Mouse (Mus musculus) kidney, embryonic 14.5 days (tissue): Measurements from ENCODE around the gene Cacna1a. TPM values are rescaled to one million over a fixed set of nuclear protein-coding genes. Genes with fewer than 3 reads are reported as not detected.

Source experiments
- ATAC-seq: fragments of 200-750 bp; cut with Nextera tagmentation; 2 replicates; pipeline ENCODE4 v1.8.0; 2017; ENCODE audit warnings: moderate number of reproducible peaks, mild to moderate bottlenecking, moderate TSS enrichment, moderate library complexity; ENCODE audit not compliant: low FRiP score, low TSS enrichment
- H3K27ac ChIP-seq: fragments of 300-500 bp; sonication (generic); 2 replicates; pipeline ENCODE4 v1.5.1; 2014; ENCODE audit warnings: low read depth, mild to moderate bottlenecking, low read length, moderate library complexity, mixed read lengths
- H3K27me3 ChIP-seq: fragments of 300-500 bp; sonication (generic); 2 replicates; pipeline ENCODE4 v1.6.1; 2014; ENCODE audit warnings: mild to moderate bottlenecking, low read length; ENCODE audit not compliant: control insufficient read depth, insufficient read depth
- H3K36me3 ChIP-seq: fragments of 300-500 bp; sonication (generic); 2 replicates; pipeline ENCODE4 v1.6.1; 2014; ENCODE audit warnings: low read length, mixed read lengths; ENCODE audit not compliant: control insufficient read depth, insufficient read depth
- H3K4me1 ChIP-seq: fragments of 300-500 bp; sonication (generic); 2 replicates; pipeline ENCODE4 v1.6.1; 2014; ENCODE audit warnings: low read length, mixed read lengths; ENCODE audit not compliant: control insufficient read depth, insufficient read depth
- H3K4me2 ChIP-seq: fragments of 300-500 bp; sonication (generic); replicated peaks from 2 replicates; pipeline ENCODE4 v1.6.1; 2014; ENCODE audit warnings: low read depth, mild to moderate bottlenecking, low read length
- H3K4me3 ChIP-seq: fragments of 300-500 bp; sonication (generic); 2 replicates; pipeline ENCODE4 v1.5.1; 2014; ENCODE audit warnings: mild to moderate bottlenecking, low read length
- H3K9ac ChIP-seq: fragments of 300-500 bp; sonication (generic); 2 replicates; pipeline ENCODE4 v1.6.1; 2014; ENCODE audit warnings: low read depth, mild to moderate bottlenecking, low read length, moderate library complexity
- H3K9me3 ChIP-seq: fragments of 300-500 bp; sonication (generic); 2 replicates; pipeline ENCODE4 v1.6.1; 2016; ENCODE audit warnings: low read length; ENCODE audit not compliant: control insufficient read depth
- WGBS: fragments of 180-500 bp; shearing (Covaris S2); extraction: QIAGEN DNeasy Blood & Tissue Kit; methylation state at CpG from one replicate; pipeline ENCODE4 v1.1.7; 2014; 5-methylcytosine and 5-hydroxymethylcytosine counted together
- polyA plus RNA-seq: library from polyadenylated mRNA; unstranded; fragments of >200 nt; fragmentation: Nextera tagmentation; extraction: Ambion mirVana; gene quantifications from 2 replicates; pipeline ENCODE4 v1.2.1, GENCODE M21; 2014

Cacna1a gene
- polyA plus RNA-seq, 1 experiment from 2014 or later, result 4.4 TPM

DNA sequence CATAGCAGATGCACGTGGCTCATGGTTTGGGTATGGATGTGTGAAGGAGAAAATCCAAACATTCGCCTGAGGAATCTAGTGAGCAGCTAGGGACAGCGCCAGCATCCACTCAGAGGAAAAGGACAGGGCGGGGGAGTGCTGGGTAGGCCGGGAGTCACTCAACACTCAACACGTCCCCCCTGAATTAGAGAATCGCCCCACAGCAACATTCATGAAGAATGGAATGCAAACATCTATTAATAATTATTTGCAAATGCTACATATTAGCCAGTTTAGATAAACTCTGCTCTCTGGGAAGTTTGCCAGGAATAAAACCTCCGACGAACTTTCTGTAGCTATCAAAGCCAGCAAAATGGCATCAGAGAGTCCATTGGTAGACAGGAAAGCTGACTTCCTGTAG lies 533 bp downstream of the Cacna1a start:
- WGBS, result 53% methylated on average over 9 of the region's 9 CpGs
- Histone ChIP-seq H3K9me3 (no peaks in the 10 kb centered on the region), H3K4me3 (no peak overlapping the region), H3K4me2 (no peak overlapping the region), H3K36me3 (no peaks in the 10 kb centered on the region), H3K4me1 (no peaks in the 10 kb centered on the region), H3K9ac (no peak overlapping the region), H3K27ac (no peak overlapping the region), H3K27me3 (no peaks in the 10 kb centered on the region)
- ATAC-seq, result no peak

DNA sequence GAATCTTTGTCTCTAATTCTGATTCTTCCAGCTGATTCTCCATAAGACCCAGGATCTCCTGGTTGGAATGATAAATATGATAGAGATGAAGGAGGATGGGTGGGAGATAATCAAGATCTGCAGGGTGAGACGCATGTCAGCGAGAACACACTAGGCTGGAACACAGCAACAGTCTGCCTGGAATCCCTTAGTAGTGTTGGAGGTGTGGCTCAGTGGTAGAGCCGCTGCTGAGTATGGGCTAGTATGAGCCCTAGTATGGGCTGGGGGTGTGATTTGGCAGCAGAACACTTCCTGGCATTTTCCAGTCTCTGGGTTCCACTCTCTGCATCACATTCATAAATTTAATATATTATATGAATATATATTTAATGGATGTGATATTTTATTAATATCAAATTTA lies 933 bp downstream of the Cacna1a start:
- Histone ChIP-seq H3K27me3 (no peaks in the 10 kb centered on the region), H3K4me2 (no peak overlapping the region), H3K9me3 (no peaks in the 10 kb centered on the region), H3K27ac (no peak overlapping the region), H3K36me3 (no peaks in the 10 kb centered on the region), H3K9ac (no peak overlapping the region), H3K4me3 (no peak overlapping the region), H3K4me1 (no peaks in the 10 kb centered on the region)
- no peak for ATAC-seq
- 81% methylated on average over 3 of the region's 3 CpGs for WGBS

DNA sequence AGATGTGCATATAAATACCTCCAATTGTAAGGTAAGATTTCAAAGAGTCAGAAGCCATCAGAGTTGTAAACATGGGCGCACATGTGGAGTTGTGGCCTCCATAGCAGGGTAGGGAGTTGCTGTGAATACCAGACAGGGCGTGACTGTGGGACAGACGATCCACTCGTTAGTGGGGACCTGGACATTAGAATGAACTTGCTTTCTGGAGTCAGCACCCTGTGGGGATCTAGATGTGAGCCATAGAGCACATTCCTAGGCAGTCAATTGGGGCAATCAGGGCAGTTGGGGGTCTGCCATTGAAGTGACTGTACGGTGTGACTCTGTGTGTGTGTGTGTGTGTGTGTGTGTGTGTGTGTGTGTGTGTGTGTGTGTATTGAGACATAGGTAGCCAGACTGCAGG lies 3.4 kb downstream of the Cacna1a start:
- no peaks in the 10 kb centered on the region for H3K36me3 ChIP-seq
- H3K4me2 ChIP-seq, result no peak overlapping the region
- H3K4me3 ChIP-seq, result no peak overlapping the region
- 82% methylated on average over 5 of the region's 5 CpGs for WGBS
- H3K27ac ChIP-seq, result no peak overlapping the region
- ATAC-seq, result no peak
- H3K27me3 ChIP-seq, result no peaks in the 10 kb centered on the region
- H3K9ac ChIP-seq, result no peak overlapping the region
- H3K4me1 ChIP-seq, result no peaks in the 10 kb centered on the region
- H3K9me3 ChIP-seq, result no peaks in the 10 kb centered on the region

DNA sequence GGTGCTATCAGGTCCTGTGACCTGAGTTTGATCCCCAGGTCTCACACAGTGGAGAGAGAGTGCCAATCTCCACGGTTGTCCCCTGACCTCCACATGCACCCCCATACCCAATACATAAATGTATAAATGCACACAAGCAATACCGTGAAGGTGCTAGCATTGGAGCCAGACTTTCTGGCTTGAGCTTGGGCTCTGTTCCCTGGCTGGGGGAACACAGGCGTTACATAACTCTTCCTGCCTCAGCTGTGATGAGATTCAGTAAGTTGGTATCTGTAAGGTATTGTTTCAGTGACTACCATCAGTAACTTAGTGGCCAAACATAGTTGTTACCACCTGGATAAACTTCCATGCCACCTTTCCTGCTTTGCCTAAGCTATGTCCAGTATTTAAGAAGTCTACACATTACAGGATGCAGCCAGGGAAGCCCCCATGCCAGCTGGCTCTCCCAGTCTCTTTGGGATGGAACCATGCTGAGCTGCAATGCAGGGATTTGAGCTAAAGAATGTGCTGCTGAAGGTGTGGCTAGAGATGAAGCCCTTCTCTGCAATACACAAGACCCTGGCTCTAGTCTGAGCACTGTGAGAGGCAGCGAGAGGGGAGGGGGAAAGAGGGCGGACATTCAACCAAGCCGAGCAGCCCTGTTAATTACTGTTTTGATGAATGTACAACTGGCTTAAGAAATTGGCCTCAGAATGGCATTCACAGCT lies 7.7 kb downstream of the Cacna1a start:
- Histone ChIP-seq H3K4me3 (no peak overlapping the region), H3K4me1 (no peaks in the 10 kb centered on the region), H3K9ac (no peak overlapping the region), H3K9me3 (no peaks in the 10 kb centered on the region), H3K36me3 (no peaks in the 10 kb centered on the region), H3K4me2 (no peak overlapping the region), H3K27me3 (no peaks in the 10 kb centered on the region), H3K27ac (no peak overlapping the region)
- no peak for ATAC-seq
- 67% methylated on average over 6 of the region's 6 CpGs for WGBS

DNA sequence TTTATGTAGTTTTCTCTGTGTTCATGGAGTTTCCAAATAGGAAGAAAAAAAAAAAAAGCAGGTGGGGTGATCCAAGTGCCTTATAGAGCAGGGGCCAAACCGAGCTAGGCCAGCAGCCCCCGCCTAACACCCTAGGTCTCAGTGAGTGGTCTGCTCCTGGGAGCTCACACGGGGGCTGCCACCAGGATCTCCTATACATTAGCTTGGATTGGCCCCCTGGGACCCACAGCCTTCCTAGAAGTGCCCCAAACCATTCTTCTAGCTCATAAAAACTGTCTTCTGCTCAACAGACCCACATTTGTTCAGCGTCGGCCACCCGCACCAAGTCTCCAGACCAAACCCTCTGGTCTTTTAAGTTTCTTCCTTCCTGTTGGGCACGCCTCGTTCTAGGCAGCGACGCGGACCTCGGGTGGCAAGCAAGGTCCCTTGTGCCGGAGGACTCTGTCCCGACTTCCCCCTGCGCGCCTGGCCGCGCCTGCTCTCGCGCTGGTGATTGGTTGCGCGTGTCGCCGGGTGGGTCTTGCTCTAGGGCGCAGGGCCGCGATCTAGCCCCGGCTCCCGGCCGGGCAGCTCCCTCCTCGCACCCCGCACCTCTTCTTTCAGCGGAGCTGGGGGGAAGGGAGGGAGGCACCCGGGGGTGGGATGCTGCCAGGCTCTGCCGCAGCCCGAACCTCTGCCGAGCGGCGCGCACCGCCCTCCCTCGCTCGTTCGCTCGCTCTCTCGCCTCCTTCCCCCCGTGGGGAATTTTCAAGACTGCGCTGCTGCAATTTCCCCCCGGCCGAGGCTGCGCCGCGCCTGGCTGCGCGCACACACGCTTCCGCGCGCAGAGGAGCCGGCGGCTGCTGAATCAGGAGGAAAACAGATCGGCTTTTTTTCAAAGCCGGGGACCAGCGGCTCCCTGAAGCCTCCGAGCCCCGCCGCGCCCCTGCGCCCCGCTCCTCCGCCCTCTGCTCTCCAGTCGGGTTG lies 25.9 kb downstream of the Cacna1a start:
- Histone ChIP-seq H3K4me3 (peak overlapping the region; percentile 60), H3K27me3 (peaks cover 18% of the 10 kb centered on the region; the same call in 1 of the 2 replicates), H3K36me3 (no peaks in the 10 kb centered on the region), H3K4me1 (no peaks in the 10 kb centered on the region), H3K4me2 (peak overlapping the region; percentile 100), H3K9ac (peak overlapping the region; percentile 53), H3K9me3 (no peaks in the 10 kb centered on the region), H3K27ac (0 out of 2 replicates have a peak overlapping the region, but pooled peaks have one; percentile 10)
- 1% methylated on average over 66 of the region's 72 CpGs for WGBS
- ATAC-seq, result peak; percentile 77

DNA sequence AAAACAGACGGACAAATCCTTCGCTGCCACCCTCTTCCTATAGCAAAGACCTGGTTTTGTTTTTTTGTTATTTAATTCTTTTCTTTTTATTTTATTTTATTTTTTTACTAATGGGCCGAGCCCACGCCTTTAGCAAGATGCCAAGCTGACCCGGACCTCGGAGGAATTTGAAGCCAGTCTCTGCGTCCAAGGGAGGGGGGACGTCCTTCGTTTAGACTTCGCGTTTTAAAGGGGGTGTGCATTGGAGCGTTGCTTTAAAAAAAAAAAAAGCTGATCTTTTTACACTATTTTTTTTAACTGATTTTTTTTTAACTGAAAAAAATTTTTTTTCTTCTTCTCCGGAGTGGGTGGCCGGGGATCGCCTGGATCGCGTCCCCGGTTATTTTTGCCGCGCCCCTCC lies 26.7 kb downstream of the Cacna1a start:
- Histone ChIP-seq H3K9ac (peak overlapping the region; percentile 53), H3K27ac (no peak overlapping the region)

DNA sequence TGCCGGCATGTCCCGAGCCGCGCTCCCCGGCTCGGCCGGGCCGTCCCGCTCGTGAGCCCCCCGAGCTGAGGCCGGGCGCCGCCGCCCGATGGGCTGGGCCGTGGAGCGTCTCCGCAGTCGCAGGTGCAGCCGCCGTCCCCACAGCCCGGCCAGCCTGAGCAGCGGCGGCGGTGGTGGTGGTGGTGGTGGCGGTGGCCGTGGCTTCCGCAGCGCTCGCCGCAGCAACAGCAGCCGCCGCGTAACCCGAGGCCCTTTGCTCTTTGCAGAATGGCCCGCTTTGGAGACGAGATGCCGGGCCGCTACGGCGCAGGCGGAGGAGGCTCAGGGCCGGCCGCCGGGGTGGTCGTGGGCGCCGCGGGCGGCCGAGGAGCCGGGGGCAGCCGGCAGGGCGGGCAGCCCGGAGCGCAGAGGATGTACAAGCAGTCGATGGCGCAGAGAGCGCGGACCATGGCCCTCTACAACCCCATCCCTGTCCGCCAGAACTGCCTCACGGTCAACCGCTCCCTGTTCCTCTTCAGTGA lies 27.2 kb downstream of the Cacna1a start:
- peak overlapping the region; percentile 60 for H3K4me3 ChIP-seq
- H3K4me2 ChIP-seq, result peak overlapping the region; percentile 100
- peaks cover 18% of the 10 kb centered on the region; the same call in 1 of the 2 replicates for H3K27me3 ChIP-seq
- H3K9me3 ChIP-seq, result no peaks in the 10 kb centered on the region
- H3K27ac ChIP-seq, result no peak overlapping the region
- H3K9ac ChIP-seq, result peak overlapping the region; percentile 53
- peak; percentile 69 for ATAC-seq
- no peaks in the 10 kb centered on the region for H3K36me3 ChIP-seq
- WGBS, result under 1% methylated on average over 52 of the region's 64 CpGs
- H3K4me1 ChIP-seq, result no peaks in the 10 kb centered on the region

More for the DNA sequence above, 26.7 kb downstream of the Cacna1a start:
- peak overlapping the region; percentile 100 for H3K4me2 ChIP-seq
- H3K4me1 ChIP-seq, result no peaks in the 10 kb centered on the region
- ATAC-seq, result no peak
- H3K27me3 ChIP-seq, result peaks cover 18% of the 10 kb centered on the region; the same call in 1 of the 2 replicates
- WGBS, result under 1% methylated on average over 19 of the region's 20 CpGs
- H3K36me3 ChIP-seq, result no peaks in the 10 kb centered on the region
- H3K4me3 ChIP-seq, result peak overlapping the region; percentile 60
- H3K9me3 ChIP-seq, result no peaks in the 10 kb centered on the region

DNA sequence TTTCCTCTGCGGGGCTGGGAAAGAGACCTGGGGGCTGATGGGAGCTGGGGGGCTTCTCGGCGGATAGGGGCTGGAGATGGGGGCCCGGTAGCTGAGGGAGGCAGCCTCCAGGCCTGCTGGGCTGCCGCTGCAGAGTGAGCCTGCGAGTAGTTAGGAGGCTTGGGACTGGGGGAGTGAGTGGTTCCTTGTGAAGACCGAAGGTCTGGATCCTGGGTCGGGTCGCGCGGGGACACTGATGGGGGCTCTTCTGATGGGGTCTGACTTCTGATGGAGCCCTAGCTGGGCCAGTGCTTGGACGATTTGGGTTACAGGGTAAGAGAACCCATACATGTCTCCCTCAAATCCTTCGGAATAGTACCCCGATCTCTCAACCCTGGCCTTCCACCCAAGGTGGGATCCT lies 27.8 kb downstream of the Cacna1a start:
- 11% methylated on average over 14 of the region's 14 CpGs for WGBS
- H3K4me3 ChIP-seq, result peak overlapping the region; percentile 60
- 0 out of 2 replicates have a peak overlapping the region, but pooled peaks have one; percentile 53 for H3K9ac ChIP-seq
- H3K4me1 ChIP-seq, result no peaks in the 10 kb centered on the region
- H3K4me2 ChIP-seq, result peak overlapping the region; percentile 100
- ATAC-seq, result no peak
- H3K9me3 ChIP-seq, result no peaks in the 10 kb centered on the region
- H3K36me3 ChIP-seq, result no peaks in the 10 kb centered on the region
- no peak overlapping the region for H3K27ac ChIP-seq
- H3K27me3 ChIP-seq, result peaks cover 18% of the 10 kb centered on the region; the same call in 1 of the 2 replicates
